Mouse (Mus musculus): ENCODE measurements around the gene Coro2b. TPM values are rescaled to one million over a fixed set of nuclear protein-coding genes. Genes with fewer than 3 reads are reported as not detected.
"Not testable (repeated sequence)": the region's sequence is repeated elsewhere in the genome, so short reads cannot be mapped to it uniquely, and the experiment has no call there.

Coro2b gene
- polyA plus RNA-seq, 1 experiment: 3.1 TPM

DNA sequence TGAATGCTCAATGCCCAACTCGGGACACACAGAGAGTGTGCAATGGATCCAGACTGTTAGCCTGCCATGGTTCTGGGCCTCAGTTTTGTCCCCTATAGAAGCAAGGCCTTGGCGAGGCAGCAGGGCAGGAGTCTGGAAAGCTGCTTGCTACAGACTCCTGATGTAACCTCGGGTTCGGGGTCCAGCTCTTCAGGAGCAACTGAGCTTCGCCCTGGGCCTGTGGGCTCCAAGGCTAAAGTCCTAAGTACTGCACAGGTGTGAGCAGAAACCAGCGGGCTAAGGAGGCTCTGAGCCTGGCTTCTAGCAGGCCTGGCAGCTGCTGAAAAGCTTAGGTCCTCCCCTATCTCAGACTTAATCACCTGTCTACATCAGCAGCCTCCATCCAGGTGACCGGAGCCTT is 86.0 kb downstream of the Coro2b start:
- TF ChIP-seq POLR2A (IDR thresholded peaks at IDR 0.05; ENCODE audit: insufficient read depth, low read length) (no peak), EP300 (IDR thresholded peaks at IDR 0.05; ENCODE audit: insufficient read depth, low read depth, low read length) (no peak), CTCF (IDR thresholded peaks at IDR 0.05; ENCODE audit: low read depth, low read length) (no peak)
- H3K4me3 ChIP-seq (ENCODE audit: low read depth, low read length): no peak overlapping the region

DNA sequence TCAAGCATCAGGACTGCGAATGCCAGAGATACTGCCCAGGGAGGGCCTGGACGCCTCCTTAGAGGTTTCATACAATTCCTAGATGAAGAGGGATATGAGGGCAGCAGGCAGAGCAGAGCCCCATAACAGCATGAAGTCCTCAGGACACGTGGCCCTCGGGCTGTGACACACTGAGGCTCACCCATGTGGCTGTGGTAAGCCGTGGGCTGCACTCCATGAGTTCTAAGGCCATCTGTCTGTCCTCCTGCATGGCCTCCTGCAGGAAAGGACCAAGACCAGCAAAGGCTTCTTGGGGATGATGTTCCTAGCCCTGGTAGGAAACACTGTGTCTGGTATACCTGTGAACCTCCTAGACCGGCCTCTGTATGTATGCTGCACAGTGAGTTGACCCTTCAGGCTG is 86.5 kb downstream of the Coro2b start:
- Histone ChIP-seq H3K9ac (ENCODE audit: low read depth, poor library complexity, severe bottlenecking) (no peak overlapping the region), H3K9me3 (replicated peaks; ENCODE audit: control insufficient read depth, insufficient read depth, low read length, poor library complexity, severe bottlenecking) (no peaks in the 10 kb centered on the region), H3K4me1 (ENCODE audit: control insufficient read depth, insufficient read depth, low read length) (no peaks in the 10 kb centered on the region), H3K36me3 (ENCODE audit: control insufficient read depth, insufficient read depth, low read length, poor library complexity, severe bottlenecking) (no peaks in the 10 kb centered on the region), H3K4me3 (ENCODE audit: low read depth, low read length) (no peak overlapping the region), H3K27me3 (ENCODE audit: control insufficient read depth, insufficient read depth, low read length, poor library complexity, severe bottlenecking) (no peaks in the 10 kb centered on the region), H3K27ac (ENCODE audit: insufficient read depth, low read length) (no peak overlapping the region)
- TF ChIP-seq EP300 (IDR thresholded peaks at IDR 0.05; ENCODE audit: insufficient read depth, low read depth, low read length): no peak
- no peak for TF ChIP-seq POLR2A (IDR thresholded peaks at IDR 0.05; ENCODE audit: insufficient read depth, low read length)

More for the DNA sequence above, 86.0 kb downstream of the Coro2b start:
- no peak overlapping the region for H3K9ac ChIP-seq (ENCODE audit: low read depth, poor library complexity, severe bottlenecking)
- H3K36me3 ChIP-seq (ENCODE audit: control insufficient read depth, insufficient read depth, low read length, poor library complexity, severe bottlenecking): no peaks in the 10 kb centered on the region
- H3K4me1 ChIP-seq (ENCODE audit: control insufficient read depth, insufficient read depth, low read length): no peaks in the 10 kb centered on the region
- no peak overlapping the region for H3K27ac ChIP-seq (ENCODE audit: insufficient read depth, low read length)
- H3K9me3 ChIP-seq (replicated peaks; ENCODE audit: control insufficient read depth, insufficient read depth, low read length, poor library complexity, severe bottlenecking): no peaks in the 10 kb centered on the region
- no peaks in the 10 kb centered on the region for H3K27me3 ChIP-seq (ENCODE audit: control insufficient read depth, insufficient read depth, low read length, poor library complexity, severe bottlenecking)

DNA sequence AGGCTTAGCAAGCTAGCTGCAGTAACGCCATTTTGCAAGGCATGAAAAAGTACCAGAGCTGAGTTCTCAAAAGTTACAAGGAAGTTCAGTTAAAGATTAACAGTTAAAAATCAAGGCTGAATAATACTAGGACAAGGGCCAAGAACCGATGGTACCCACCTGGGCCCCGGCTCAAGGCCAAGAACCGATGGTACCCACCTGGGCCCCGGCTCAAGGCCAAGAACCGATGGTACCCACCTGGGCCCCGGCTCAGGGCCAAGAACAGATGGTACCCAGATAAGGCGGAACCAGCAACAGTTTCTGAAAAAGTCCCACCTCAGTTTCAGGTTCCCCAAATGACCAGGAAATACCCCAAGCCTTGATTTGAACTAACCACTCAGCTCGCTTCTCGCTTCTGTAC is 89.5 kb downstream of the Coro2b start:
- H3K4me3 ChIP-seq (ENCODE audit: low read depth, low read length); H3K36me3 ChIP-seq (ENCODE audit: control insufficient read depth, insufficient read depth, low read length, poor library complexity, severe bottlenecking); H3K9me3 ChIP-seq (replicated peaks; ENCODE audit: control insufficient read depth, insufficient read depth, low read length, poor library complexity, severe bottlenecking); H3K27me3 ChIP-seq (ENCODE audit: control insufficient read depth, insufficient read depth, low read length, poor library complexity, severe bottlenecking); H3K9ac ChIP-seq (ENCODE audit: low read depth, poor library complexity, severe bottlenecking); H3K27ac ChIP-seq (ENCODE audit: insufficient read depth, low read length); H3K4me1 ChIP-seq (ENCODE audit: control insufficient read depth, insufficient read depth, low read length): not testable (repeated sequence)

DNA sequence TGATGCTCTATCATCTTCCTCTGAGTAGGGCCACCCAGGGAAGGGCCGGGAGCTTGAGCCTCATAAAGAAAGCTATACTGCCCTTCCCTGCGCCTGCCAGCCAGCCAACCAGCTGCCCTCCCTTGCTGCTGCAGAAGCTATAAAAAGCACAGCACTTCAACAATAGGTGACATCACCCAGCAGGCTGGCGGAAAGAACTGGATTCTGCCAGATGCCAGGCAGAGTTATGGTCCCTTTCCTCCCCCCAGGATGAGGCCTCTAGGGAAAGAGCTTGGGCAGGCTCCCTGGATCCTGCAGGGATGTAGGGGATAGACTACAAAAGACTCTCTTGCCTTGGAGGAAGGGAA is 98.1 kb downstream of the Coro2b start:
- Histone ChIP-seq H3K9ac (ENCODE audit: low read depth, poor library complexity, severe bottlenecking) (no peak overlapping the region), H3K27ac (ENCODE audit: insufficient read depth, low read length) (no peak overlapping the region), H3K4me1 (ENCODE audit: control insufficient read depth, insufficient read depth, low read length) (no peaks in the 10 kb centered on the region), H3K36me3 (ENCODE audit: control insufficient read depth, insufficient read depth, low read length, poor library complexity, severe bottlenecking) (no peaks in the 10 kb centered on the region), H3K27me3 (ENCODE audit: control insufficient read depth, insufficient read depth, low read length, poor library complexity, severe bottlenecking) (no peaks in the 10 kb centered on the region), H3K9me3 (replicated peaks; ENCODE audit: control insufficient read depth, insufficient read depth, low read length, poor library complexity, severe bottlenecking) (no peaks in the 10 kb centered on the region), H3K4me3 (ENCODE audit: low read depth, low read length) (no peak overlapping the region)
- TF ChIP-seq POLR2A (IDR thresholded peaks at IDR 0.05; ENCODE audit: insufficient read depth, low read length) (no peak), CTCF (IDR thresholded peaks at IDR 0.05; ENCODE audit: low read depth, low read length) (no peak), EP300 (IDR thresholded peaks at IDR 0.05; ENCODE audit: insufficient read depth, low read depth, low read length) (no peak)

GRCm38 (mm10) chr9:62438085-62438754 is 98.6 kb downstream of the Coro2b start:
- H3K36me3 ChIP-seq (ENCODE audit: control insufficient read depth, insufficient read depth, low read length, poor library complexity, severe bottlenecking): no peaks in the 10 kb centered on the region
- no peaks in the 10 kb centered on the region for H3K4me1 ChIP-seq (ENCODE audit: control insufficient read depth, insufficient read depth, low read length)
- no peaks in the 10 kb centered on the region for H3K9me3 ChIP-seq (replicated peaks; ENCODE audit: control insufficient read depth, insufficient read depth, low read length, poor library complexity, severe bottlenecking)
- H3K27ac ChIP-seq (ENCODE audit: insufficient read depth, low read length): no peak overlapping the region
- H3K4me3 ChIP-seq (ENCODE audit: low read depth, low read length): no peak overlapping the region
- no peaks in the 10 kb centered on the region for H3K27me3 ChIP-seq (ENCODE audit: control insufficient read depth, insufficient read depth, low read length, poor library complexity, severe bottlenecking)
- TF ChIP-seq CTCF (IDR thresholded peaks at IDR 0.05; ENCODE audit: low read depth, low read length): no peak
- no peak for TF ChIP-seq EP300 (IDR thresholded peaks at IDR 0.05; ENCODE audit: insufficient read depth, low read depth, low read length)
- TF ChIP-seq POLR2A (IDR thresholded peaks at IDR 0.05; ENCODE audit: insufficient read depth, low read length): no peak
- H3K9ac ChIP-seq (ENCODE audit: low read depth, poor library complexity, severe bottlenecking): no peak overlapping the region

DNA sequence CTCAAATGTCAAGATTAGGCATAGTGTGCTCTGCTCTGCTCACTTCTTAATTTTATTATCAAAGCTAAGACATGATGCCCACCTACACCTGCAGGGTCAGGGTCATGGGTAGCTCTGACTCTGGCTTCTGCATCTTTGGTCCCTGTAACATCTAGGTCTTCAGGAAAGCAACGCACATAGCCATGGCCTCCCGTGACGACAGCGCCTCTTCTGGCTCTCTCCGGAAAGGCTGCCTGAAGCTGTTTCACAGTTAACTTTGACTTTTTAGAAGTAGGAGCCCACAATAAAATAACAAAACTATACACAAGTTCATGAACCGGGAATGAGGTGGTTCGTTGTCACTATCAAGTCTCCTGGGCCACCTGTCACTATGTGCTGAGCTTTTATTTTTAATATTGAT is 99.4 kb downstream of the Coro2b start:
- H3K36me3 ChIP-seq (ENCODE audit: control insufficient read depth, insufficient read depth, low read length, poor library complexity, severe bottlenecking): no peaks in the 10 kb centered on the region
- H3K27ac ChIP-seq (ENCODE audit: insufficient read depth, low read length): no peak overlapping the region
- H3K4me3 ChIP-seq (ENCODE audit: low read depth, low read length): no peak overlapping the region
- H3K9me3 ChIP-seq (replicated peaks; ENCODE audit: control insufficient read depth, insufficient read depth, low read length, poor library complexity, severe bottlenecking): no peaks in the 10 kb centered on the region
- no peak overlapping the region for H3K9ac ChIP-seq (ENCODE audit: low read depth, poor library complexity, severe bottlenecking)
- peaks cover 1% of the 10 kb centered on the region for H3K4me1 ChIP-seq (ENCODE audit: control insufficient read depth, insufficient read depth, low read length)
- TF ChIP-seq CTCF (IDR thresholded peaks at IDR 0.05; ENCODE audit: low read depth, low read length) (peak; percentile 3), EP300 (IDR thresholded peaks at IDR 0.05; ENCODE audit: insufficient read depth, low read depth, low read length) (no peak)
- H3K27me3 ChIP-seq (ENCODE audit: control insufficient read depth, insufficient read depth, low read length, poor library complexity, severe bottlenecking): no peaks in the 10 kb centered on the region

All from ES-Bruce4 (cell line).